Mouse (Mus musculus): ENCODE results near the gene Nubpl.

Gene Nubpl

DNA sequence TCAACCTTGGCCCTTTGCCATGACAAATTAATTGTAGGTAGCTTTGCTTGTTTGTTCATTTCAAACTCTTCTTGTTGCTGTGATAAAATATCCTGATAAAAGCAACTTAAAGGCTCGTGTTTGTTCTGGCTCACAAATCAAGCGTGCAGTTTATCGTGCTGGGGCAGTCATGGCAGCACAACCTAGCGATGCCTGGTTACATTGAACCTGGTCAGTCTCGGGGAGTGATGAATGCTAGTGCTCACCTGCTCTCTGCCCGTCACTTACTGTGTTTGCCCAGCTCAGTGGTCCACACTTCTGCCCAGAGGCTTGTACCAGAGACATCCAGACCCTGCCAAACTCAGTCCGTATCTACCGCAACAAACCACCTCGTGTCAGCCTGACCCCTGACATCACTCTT, 149.9 kb downstream of the Nubpl start:
- no peak for DNase-seq (ENCODE audit: low spot score in 2 of 2)

DNA sequence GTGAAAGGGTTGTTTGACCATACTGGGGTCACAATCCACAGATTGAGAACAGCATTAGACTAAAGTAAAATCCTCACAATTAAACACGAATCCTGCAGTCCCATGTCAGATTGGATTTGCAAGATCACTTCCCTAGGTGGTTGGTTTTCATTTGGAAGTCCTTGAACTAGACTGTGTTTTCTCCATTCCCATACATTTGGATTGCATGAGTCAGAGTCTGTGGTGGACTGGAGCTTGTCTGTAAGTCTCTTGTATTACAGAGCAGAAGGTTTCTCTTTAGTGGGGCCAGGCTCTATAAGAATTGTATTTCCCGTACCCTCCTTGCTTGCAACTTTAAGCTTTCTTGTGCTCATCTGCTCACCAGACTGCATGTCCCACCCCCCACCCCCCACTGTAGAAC, 151.0 kb downstream of the Nubpl start:
- no peak for DNase-seq (ENCODE audit: low spot score in 2 of 2)

DNA sequence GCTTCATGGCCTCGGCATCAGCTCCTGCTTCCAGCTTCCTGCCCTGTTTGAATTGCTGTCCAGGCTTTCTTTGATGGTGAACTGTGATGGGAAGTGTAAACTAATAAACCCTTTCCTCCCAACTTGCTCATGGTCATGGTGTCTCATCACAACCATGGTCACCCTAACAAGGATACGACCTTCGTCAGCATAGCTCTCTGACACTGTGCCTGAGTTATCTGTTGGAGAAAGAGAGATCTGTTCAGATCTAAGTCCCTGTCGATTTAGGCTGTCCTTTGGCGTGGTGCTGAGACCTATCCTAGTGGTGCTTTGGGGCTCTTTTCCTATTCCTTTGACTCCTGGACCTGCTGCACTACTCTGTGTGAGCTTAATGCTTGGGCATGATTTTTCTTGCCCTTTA, 156.6 kb downstream of the Nubpl start:
- DNase-seq (ENCODE audit: low spot score in 2 of 2) = no peak

DNA sequence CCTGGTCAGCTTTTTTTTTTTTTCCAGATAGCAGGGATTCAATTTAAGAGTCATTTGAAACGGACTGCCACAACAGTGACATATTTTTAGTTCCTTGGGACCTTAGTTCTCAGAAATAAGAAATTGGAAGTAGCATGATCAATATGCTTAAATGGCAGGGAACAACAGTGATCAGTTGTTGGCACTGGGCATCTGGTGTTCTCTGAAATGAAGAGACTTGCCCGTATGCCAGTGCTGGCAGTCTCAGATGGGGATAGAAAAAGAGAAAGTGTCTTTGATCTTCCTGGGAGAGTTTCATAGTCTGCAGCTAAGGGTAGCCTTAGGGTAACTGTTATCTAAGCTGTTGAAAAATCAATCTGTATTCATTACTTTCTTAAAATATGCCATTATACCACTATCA, 170.6 kb downstream of the Nubpl start:
- no peak for DNase-seq (ENCODE audit: low spot score in 2 of 2)

DNA sequence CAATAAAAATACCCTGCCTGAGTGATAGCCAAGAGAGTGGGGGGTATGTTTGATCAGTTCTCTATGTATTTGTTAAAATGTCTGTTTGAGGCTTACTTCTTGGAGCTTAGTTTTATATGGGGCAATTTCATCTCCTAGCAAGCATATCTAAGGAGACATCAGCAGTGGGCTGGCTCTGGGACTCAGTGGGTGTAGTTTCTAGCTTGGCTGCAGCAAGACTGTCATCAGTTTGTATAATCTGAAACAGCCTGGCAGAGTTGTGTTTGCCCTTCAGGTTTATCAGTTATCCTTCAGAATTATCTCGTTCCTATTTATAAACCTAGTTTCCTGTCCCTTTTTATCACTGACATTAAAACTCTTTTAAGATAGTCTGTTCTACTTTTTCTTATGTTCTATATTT, 175.3 kb downstream of the Nubpl start:
- DNase-seq (ENCODE audit: low spot score in 2 of 2) = no peak

DNA sequence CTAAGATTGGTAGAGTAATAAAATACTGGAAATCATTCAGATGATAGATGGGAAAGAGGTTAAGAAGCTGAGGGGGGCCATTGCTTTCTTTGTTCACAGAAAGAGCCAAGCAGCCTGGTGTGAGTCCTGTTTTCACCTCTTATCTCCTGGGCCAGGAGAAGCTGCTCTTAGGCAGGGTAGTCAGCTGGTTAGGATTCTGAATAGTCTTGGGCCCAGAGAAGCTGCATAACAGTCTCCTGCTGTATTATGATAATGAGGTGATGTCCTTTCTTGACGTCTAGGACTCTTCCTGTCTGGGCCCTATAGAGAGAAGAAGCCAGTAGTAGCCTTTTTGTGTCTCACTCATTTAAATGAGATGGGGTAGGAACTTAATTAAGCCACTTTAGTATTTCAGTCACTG, 178.8 kb downstream of the Nubpl start:
- DNase-seq (ENCODE audit: low spot score in 2 of 2) = no peak

DNA sequence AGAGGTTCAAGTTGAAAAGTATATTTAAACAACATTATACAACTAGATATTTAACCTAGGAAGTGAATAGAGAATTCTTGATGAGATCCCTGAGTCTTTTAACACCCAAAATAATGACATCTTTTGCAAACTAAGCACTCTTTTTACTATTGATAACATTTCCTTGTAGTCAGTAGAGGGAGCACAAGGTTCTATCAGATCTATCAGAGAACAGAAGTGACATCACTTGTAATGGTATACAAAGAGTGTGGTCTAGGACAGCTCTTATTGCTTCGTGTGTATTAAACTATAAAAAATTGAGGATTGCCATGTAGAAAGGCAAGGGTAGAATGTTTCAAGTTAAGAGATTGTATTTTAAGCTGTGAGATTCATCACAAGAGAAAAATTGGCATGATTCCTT, 183.7 kb downstream of the Nubpl start:
- no peak for DNase-seq (ENCODE audit: low spot score in 2 of 2)

DNA sequence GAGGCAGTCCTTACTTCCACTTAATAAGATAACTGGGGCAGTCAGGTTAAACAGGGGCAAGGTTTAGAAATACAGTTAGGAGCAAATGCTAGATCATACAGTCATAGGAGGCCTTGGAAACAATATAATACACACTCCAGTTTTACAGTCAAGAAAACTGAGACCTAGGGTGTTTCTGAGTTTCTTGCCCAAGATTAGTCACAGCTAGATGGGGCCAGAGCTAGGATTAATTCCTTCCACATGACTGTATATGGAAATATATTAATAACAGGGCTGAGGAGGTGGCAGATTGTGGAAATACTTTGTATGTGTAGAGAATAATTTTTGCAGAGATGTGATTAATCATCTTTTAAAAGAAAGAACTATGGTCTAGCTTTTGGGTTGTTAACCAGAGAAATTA, 186.9 kb downstream of the Nubpl start:
- no peak for DNase-seq (ENCODE audit: low spot score in 2 of 2)

DNA sequence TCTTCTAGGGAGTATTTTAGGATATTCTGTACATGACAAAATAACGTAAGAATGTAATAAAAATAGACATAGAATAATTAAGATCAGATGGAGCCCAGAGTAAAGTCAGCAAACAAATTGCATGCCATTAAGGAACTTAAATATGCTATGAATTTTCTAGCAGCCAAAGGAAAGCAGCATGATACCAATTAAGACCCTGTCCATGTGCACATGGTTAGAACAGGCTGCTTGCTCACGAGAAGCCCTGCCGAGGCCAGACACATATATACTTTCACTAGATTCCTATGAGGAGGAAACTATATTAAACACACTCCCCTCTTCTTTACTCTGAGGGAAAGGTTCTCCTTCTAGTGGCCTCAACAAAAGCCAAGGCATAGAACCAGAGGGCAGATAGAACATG, 189.3 kb downstream of the Nubpl start:
- no peak for DNase-seq (ENCODE audit: low spot score in 2 of 2)

DNA sequence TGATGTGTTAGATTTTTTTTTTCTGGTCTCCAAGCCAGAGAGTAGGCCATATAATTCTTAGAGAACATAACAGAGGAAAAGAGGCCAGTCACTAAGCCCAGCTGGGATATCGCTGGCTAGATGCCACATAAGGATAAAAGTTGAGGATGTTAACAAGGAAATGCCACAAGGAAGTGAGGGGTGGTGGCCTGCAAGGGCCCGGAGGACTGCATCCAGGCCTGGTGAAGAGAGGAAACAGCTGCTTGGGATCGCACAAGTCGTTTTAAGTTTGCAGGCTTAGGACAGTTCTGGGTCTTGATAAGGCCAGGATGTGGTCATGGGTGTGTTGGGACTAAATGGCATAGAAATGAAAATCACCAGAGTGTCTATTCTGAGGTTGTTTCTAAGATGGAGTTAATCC, 191.0 kb downstream of the Nubpl start:
- no peak for DNase-seq (ENCODE audit: low spot score in 2 of 2)

DNA sequence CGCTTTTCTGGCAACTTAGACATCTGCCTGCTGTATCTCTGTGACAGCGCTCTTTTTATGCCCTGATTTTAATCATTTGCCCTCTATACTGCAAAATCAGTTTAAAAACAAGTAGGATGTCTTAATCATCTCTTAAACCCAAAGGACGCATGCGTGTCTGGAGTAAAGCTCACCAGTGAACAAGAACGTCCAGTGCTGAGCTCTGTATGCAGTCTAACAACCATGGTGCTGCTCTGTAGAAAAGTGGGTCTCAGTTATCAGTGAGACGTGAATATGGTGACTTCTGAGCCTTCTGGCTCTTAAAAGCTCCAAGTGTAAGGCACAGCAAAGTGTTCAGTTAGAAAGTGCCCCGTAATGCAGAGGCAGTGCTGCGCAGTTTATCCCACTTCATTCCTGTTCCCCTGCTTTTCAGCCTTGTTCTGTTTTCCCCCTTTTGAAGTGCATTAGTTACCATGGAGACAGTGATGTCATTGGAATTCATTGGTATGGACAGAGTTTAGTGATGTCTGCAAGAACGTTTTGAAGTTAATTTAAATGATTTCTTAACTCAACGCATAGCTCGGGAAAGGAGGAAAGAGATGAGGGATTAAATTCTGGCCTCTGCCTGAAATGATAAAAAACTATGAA, 191.5 kb downstream of the Nubpl start:
- DNase-seq (ENCODE audit: low spot score in 2 of 2) = no peak

DNA sequence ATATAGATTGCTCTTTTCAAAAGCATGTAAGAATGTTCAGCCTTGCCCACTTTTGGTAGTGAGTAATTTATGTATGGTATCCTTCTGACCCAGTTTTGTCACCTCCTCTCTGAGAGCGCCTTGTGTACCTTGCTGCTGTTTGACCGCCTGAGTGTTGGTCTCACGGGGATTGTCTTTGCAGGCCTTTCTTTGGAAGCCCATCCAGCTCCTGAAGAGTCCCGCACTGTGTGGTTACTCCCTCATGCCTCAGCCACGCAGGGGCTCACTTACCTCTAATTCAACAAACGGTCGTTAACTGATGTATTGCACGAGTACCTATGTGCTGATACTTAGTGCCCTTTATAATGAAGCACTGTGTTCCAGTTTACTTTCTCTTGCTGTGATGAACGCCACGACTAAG, 192.1 kb downstream of the Nubpl start:
- no peak for DNase-seq (ENCODE audit: low spot score in 2 of 2)

DNA sequence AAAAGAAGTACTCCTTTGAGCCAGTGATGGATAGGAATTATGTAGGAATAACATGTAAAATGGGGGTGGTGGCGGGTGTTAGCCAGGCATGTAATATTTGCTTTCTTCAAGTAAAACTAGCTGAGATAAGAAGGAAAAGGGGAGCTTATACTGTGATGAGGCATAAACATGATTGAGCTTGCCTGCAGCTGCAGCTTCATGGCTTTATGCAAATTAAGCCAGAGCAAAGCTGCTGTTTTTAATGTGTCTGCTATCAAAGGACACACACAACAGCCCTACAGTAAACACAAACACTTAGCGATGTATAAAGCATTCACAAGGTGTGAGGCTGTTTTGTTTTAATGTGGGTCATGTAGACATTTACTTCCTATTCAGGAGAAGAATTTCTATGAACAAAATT, 196.4 kb downstream of the Nubpl start:
- DNase-seq (ENCODE audit: low spot score in 2 of 2) = no peak

DNA sequence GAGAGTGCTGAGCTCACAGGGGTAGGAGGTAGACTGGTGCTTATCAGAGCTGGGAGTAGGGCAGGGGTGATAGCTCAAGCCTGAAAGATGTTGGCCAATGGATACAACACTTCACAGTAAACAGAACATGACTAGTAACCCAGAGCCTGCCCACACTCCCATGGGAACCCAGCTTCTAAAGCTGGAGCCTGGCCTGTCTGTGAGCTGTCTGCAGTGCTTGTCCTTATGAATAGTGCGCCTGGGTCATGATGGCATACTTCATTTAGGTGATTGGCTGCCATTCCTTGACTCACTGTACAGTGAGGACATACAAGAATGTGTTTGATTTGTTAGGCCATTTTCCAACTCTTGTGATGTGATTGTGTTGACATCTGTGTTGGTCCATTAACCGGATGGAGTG, 200.5 kb downstream of the Nubpl start:
- DNase-seq (ENCODE audit: low spot score in 2 of 2) = no peak

DNA sequence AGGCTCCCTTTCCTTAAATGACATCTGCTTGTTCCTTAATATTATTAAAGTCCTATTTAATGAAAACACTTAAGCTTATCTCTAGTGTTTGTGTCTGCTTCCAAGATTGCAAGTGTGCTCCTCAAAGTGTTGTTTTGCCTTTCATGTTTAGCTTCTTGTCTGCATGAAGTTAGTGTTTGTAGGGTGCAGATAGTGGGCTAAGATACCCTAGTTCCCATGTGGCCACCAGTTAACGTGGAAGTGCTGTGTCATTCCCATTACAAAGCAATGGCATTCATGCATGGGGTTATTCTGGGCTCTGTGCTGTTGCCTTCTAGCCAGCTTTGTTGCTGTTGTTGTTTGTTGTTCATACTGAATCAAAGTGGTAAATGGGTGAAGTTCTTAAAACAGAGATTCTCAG, 201.1 kb downstream of the Nubpl start:
- DNase-seq (ENCODE audit: low spot score in 2 of 2) = no peak

DNA sequence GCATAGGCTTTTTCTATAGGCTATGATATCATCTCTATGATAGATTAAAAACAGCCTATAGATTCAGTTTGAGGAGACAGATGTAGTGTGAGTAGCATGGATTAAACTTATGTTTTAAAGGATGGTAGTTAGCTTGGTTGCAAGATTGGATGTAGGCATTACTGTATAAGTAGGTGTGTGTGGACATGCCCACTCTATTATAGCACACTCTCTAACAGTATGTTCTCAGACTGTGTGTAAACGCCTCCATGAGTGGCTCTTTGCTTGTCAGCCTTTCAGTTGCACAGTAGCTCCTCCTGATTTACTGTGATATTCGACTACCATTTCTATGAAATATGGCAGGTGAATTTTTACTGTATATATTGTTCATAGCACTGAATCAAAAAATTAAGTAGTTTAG, 205.4 kb downstream of the Nubpl start:
- DNase-seq (ENCODE audit: low spot score in 2 of 2) = no peak

DNA sequence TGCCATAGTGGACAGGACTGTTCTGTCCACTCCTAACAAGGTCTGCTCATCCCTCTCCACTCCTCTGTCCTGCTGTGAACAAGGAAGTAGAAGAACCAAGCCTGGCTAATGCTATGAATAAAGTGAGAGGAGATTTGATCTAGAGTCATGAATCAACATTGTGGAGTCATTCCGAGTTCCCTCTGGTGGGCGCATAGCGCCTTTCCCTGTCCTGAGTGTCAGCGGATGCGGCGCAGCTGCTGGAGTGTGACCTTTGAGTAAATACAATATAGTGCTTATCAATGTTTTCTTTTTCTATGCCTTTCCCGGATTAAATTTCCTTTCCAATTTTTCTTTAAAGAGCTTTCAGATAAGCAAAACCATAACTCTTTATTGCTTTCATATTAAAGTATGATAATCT, 208.8 kb downstream of the Nubpl start:
- no peak for DNase-seq (ENCODE audit: low spot score in 2 of 2)

DNA sequence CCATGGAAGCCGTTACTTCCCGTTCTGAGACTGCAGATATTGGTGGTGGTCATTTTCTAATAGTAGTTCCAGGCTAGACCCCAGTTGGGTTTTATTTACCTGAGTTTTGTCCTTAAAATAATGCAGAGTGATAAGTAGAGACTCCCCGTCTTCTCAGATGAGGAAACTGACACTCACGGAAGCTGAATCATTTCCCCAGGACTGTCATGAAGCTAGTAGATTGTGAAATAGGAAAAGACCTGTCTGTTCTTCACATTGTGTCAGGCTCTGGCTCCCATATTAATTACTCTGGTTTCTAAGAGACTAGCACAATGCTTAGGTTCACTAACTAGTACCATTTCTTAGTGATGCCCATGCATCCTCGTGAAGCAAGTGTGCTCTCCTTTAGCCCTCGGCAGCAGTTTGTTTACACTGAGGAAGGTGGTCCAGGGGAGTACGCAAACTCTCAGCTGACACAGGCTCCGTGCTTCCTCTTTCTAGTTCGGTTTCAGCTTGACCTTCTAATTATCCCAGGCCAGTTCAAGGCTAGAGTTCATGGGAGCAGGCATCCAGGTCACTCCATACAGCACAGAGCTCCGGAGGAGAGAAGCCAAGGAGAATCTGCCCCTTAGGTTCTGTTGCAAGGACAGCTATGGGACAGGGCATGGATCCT, 209.9 kb downstream of the Nubpl start:
- no peak for DNase-seq (ENCODE audit: low spot score in 2 of 2)

DNA sequence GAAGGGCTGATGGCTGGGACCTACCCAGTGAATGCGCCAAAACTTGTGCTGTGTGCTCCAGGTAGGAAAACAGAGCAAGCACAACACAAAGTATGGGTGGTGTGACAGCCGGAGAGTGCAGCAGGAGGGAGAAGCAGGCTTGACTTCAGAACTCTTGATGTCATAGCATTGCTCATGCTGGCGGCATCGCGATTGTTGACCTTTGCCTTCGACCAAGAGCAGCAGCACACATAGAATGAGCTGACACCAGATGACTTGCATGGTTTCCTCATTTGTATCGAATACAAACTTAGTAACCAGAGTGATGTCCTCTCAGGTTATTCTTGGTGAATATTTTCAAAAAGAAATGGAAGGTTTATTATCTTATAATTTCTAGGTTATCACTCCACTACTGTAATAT, 211.1 kb downstream of the Nubpl start:
- DNase-seq (ENCODE audit: low spot score in 2 of 2) = no peak

DNA sequence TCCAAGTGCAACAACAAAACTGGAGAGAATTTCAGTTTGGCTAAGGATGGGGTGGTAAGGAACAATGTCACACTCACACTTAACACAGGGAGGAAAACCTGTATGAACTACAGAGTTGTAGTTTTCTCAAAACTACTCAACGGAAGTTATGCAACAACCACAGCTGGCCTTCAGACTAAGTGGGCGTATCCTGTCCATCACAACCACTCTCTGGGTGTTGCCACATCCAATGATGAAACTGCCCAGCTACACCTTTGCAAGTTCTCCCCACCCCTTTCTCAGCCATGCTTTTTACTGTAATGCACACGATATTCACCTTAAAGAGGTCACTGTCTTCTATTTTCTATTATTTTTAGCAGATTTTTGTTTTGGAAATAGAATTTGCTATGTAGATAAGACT, 217.3 kb downstream of the Nubpl start:
- DNase-seq (ENCODE audit: low spot score in 2 of 2) = no peak

DNA sequence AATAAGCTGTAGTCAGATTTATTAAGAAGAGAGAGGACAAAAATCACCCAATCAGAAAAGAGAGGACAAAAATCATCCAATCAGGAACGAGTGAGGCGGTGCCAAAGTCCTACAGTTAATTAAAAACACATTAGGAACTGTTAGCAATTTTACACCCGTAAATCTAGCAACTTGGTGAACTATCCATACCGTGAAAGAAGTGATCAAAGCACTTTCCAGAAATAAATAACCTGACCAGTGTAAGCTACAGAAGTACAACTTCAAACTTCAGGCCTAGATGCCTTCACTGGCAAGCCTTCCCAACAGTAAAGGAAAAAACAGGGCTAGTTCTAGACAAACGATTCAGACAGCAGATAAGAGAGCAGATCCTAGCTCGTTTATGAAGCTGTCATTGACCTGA, 220.1 kb downstream of the Nubpl start:
- DNase-seq (ENCODE audit: low spot score in 2 of 2) = no peak

DNA sequence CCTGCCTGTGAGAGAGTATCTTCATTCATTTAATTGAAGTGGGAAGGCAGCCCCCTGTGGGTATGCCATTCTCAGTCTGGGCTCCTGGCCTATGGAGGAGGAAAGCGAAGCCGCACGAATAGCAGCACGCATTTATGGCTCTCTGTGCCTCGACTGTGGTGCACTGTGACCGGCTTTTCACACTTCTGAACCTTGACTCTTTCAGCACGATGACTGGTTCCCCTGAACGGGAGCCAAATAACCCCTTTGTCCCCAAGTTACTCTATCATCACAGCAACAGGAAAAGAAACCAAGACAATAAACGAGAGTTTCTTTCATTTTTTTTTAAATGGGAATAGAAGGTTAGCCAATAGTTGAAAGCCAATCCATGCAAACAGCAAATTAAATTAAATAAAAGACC, 220.9 kb downstream of the Nubpl start:
- no peak for DNase-seq (ENCODE audit: low spot score in 2 of 2)

DNA sequence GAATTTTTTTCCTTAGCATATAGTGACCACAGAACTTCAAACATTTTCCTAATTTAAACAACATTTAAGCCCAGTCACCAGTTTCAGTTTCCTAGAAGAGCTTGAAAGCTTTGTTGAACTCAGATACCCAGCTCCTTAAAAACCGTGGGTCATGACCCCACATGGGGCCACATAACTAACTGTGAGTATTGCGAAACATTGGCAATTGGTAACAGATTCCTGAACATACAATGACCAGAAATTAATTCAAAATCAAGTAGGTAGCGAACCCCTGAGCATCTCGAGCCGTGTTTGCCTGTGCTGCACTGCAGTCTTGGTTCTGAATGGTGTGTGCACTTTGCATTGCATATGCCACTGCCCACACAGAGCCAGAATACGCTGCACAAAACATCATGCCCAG, 221.6 kb downstream of the Nubpl start:
- no peak for DNase-seq (ENCODE audit: low spot score in 2 of 2)

DNA sequence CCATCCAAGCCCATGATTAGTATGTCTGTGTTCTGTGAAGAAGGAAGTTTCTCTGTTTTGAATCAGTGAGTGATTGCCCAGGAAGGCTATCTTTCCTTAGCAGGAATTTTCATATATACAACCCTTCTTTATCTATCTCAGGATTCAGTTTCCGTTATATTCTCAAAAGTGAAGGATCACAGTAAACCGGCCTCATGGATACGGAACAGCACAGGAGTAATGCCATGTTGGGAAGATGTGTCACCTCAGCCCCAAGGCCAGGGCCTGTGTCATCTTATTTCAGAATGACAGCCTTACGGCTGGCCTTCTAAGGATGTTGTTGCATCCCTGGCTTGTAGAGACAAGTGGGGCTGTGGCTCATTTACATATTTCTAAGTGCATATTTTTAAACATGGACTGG, 231.0 kb downstream of the Nubpl start:
- DNase-seq (ENCODE audit: low spot score in 2 of 2) = no peak

Data from spleen, postnatal 10 days (tissue).